Mouse (Mus musculus) ZHBTc4 (cell line): ENCODE results near the gene Ambra1.

Experiments used
- DNase-seq: peaks from one replicate; pipeline ENCODE4 v3.0.0-alpha.2; 2011; ENCODE audit warnings: low read depth, low spot score

Ambra1 gene

DNA sequence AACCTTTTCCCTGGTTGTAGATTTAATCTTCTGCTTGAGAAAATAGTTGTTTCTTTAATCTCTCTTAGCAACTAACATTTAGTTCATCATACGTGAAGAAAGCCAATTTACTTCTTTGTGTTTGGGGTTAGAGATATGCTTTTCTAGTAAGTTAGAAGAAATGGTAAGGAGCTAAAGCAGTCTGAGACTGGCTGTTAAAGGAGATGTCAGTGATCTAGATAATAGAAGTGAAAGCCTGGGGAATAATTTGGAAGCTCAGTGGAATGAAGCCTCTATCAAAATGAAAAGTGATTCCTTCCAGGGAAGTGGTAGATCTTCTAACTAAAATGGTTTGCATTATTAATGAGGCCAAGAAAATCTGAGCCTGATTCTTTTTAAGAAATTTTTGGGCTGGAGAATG lies 141.3 kb downstream of the Ambra1 start:
- DNase-seq, result no peak

DNA sequence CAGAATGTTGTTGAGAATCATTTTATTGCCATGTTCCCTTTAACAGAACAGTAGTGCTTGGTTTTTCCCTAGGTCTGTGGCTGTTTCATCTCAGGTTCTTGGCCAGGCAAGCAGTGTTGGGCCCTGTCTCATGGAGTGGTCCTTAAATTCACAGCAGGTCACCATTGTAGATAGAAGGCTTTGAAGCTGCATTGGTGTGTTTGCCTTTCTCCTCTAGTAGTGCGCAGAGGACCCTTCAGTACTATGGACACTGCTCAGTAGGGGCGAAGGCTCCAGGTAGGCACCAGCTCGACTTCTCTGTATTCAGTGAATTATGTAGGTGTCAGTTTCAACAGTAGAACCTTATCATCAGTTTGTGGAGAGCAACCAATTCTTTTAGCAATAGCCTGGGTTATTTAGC lies 142.7 kb downstream of the Ambra1 start:
- DNase-seq, result no peak

DNA sequence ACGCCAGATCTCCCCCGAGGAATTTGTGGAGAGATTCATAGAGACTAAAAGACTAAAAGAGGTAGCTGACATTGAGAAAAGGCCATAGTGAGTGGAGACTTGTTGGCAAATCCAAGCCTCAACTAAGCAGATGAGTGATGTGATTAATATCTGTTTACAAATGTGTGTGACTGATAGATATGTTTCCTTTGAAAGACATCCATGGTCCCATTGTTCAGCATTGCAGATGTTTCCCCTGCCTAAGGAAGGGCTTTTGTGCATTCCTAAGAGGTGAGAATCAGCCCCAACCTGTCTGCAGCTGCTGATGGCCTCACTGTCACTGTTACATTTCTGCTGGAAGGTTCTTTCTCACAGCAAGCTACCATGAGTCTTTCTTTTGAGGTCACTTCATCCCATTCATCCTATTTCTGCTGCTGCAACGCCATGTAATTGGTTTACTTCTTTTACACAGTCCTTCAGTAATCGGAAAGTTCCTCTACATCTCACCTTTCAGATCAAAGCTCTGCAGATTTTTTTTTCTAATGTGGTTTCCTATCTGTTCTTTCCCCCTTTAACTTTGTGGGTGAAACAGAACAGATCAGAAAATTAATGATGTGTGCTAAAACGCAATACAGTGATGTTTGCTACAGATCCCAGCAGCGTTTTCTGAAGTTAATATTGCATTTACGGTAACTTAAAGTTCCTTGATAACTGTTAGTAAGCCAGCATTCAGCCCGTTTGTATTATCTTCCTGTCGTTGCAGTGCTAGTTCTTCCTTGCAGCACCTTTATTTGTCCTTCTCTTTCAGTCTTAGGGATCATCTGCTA lies 146.3 kb downstream of the Ambra1 start:
- no peak for DNase-seq

DNA sequence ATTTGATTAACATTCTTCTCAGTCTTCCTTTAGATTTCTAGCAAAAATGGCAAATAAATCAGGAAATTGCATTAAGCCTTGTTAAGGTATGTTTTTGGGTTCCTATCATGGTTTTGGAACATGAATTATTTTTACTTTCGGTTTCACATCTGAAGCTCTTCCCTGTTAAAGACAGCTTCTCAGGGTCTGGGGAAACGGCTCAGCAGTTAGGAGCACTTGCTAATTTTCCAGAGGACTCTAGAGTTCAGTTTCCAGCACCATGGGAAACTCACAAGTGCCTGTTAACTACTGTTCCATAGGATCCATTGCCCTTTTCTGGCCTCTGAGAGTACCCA lies 146.8 kb downstream of the Ambra1 start:
- no peak for DNase-seq

DNA sequence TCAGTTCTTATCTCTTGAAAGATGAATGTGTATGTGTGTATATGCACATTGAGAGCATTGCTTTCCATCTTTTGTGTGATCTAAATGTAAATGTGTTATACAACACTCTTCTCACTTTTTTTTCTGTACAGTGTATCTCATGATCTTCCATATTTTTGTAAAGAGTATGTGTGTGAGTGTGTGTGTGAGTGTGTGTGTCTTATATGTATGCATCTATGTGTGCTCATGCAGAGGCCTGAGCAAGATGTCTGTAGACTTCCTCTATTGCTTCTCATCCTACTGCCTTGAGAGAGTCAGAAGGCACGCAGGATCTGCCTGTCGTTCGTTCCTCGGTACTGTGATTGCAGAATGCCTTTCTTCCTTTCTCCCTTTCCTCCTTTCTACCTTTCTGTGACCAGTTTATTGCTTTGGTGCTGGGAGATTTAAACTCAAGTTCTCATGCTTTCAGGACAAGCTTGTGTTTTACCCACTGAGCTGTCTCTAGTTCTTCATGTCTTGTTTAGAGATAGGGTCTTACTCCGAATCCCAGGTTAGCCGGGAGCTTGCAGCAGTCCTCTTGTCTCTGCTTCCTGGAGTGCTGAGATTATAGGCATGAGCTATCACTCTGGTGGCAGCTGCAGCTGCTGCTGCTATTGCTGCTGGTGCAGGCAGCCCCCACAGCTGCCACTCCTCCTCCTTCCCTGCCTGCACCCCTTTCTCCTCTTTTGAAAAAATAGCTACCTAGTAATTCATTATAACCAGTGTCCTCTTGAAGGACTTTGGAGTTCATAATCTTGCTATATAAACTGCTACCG lies 148.7 kb downstream of the Ambra1 start:
- no peak for DNase-seq

DNA sequence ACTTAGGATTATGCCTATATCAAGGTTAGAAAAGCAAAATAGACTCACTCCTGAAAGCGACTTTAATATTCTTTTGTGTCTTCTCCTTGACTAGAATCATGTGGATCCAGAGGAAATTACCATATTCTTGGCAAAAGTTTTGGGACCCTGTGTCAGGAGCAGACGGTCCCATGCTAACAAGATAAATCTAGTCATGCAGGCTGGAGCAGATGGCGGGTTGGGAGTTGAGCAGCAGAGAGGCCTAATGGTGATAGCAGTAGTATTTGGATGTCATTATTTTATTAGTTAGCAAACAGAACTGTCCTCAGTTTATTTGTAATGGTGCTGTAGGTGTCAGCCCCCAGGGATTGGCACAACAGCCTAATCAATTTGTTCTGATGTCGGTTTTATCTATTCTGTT lies 154.0 kb downstream of the Ambra1 start:
- DNase-seq, result no peak

DNA sequence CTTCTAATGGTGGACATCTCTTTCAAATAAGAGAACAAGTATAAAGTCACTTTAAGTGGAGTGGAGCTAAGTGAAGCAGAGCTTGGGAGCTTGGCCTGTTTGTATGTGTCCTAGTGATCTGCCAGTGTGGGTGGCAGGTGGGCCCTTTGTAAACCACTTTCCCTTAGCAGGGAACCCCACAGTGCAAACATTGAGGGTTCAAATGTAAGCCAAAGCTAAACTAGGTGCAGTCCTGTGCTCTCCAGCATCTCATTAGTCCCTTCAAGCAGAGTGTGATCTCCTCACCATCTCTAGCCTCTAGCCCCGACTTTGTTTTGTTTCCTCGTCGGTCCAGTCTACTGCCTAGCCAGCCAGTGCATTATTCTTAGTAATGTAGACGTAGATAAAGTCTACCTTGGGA lies 154.7 kb downstream of the Ambra1 start:
- no peak for DNase-seq

DNA sequence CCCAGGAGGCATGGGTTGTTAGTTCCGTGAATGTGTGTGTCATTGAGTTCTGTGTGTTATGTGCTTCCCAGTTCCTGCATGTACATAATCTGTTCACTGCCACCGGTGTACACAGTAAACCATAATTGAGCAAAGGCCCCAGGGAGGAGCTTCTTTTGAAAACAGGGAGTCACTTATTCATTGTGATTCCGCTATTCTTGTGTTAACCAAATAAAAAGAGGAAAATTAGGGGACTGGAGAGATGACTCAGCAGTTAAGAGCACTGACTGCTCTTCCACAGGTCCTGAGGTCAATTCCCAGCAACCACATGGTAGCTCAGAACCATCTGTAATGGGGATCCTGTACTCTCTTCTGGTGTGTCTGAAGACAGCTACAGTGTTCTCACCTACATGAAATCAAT lies 164.8 kb downstream of the Ambra1 start:
- DNase-seq, result no peak

DNA sequence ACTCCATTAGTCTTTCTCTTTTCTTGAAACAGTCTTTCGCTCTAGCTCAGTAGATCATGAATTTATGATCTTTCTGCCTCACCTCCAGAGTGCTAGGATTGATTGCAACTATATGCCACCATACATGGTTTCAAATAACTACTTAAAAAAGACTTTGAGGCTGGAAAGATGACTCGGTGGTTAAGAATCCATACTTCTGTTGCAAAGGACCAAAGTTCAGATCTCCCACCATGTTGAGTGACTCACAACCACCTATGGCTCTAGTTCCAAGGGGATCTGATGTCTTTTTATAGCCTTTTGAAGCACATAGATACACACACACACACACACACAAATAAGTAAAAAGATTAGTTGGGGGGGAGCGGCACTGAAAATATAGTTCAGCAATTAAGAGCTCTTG lies 165.5 kb downstream of the Ambra1 start:
- DNase-seq, result no peak

DNA sequence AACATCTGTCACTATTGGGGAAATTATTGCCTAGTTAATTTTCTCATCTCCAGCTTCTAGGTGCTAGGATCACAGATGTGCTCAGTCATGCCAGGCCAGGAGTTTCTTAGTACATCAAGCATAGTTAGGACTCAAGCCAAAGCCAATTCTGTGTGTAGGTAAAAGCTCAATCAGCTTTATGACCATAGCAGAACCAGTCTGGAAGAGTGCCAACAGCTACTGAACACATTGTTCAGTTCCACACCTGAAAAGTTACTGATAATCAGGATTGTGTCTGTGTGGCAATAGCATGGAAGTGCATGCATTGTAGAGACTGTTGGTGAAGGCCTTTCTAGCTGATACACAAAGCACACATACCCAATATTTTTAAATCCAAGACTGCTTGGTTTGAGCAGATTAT lies 168.0 kb downstream of the Ambra1 start:
- no peak for DNase-seq

DNA sequence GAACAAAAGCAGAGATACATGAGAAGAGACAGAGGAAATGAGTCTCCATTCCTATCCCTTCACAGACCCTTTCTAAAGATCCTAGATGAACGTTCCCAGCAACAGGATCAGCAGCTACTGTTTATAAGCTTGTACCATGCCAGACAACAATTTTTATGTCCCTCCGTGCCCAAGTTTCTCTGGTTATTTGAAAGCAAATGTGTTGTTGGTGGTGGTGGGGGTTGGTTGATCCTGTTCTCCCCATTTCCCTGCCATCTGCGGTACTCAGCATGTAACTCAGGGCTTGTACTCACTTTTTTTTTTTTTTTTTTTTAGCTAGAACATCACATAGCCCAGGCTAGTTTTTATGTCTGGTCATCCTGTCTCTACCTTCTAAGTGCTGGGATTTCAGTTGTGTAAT lies 169.2 kb downstream of the Ambra1 start:
- no peak for DNase-seq

DNA sequence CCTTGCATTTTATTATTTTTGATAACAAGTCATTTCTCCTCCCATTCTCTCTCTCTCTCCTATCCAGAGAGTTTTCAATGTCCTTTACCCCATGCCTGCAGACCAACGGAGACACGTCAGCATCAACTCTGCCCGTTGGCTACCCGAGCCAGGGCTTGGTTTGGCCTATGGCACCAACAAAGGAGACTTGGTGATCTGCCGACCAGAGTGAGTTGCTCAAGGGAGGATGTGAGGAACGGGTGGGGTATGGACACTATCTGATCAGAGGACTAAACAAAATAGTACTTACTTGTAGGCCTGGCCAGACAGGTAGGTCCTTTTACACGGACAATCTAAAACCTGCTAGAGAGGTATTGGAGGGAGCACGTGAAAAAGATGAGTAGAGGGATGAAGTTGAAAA lies 170.5 kb downstream of the Ambra1 start:
- DNase-seq, result no peak

DNA sequence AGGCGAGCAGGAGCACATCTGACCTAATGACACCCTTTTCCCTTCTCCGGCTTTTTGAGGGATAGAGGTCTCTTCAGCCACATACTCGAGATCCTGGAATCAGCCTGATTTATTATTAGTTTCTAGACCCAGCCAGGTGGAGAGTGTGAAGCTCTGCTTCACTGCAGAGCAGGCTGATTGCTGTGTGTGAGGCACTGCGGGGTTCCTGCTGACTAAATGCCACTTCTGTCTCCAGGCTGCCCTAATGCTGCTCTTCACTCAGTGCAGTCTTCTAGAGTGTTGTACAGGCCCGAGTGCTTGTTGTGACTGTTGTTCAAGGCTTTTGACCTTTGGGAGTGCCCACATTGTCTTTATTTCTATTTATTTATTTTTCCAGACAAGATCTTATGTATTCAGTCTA lies 172.4 kb downstream of the Ambra1 start:
- DNase-seq, result no peak

DNA sequence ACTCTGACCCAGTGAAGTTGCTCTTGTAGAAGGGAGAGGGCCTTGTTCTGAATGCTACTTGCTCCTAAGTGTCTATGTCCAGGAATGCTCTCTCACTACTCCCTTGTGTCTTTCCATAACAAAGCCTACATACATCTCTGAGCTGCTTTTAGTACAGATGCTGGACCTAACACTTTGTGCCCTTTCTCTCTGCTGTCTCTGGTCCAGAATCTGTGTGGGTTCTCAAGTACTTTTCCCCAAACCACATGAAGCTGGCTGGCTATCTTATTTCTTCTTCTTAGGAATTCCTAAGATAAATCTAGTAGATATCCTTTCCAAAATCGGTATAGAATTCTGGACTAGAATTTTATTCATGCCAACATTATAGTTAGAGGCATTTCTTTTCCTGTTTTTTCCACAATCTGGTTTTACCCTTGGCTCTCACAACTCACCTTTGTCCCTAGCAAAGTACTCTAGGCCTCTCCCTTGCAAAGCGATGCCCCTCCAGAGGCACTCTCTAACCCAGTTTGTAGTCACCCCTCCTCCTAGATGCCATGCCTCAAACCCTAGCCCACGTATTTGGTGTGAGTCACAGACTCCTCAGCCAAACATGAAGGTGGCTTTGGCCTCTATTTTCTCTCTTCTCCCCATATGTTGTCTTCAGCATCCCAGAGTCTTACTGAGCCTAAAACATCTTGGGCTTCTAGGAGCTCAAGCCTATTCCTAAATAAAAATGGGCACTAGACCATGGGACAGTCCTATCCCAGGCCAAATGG lies 173.4 kb downstream of the Ambra1 start:
- no peak for DNase-seq

DNA sequence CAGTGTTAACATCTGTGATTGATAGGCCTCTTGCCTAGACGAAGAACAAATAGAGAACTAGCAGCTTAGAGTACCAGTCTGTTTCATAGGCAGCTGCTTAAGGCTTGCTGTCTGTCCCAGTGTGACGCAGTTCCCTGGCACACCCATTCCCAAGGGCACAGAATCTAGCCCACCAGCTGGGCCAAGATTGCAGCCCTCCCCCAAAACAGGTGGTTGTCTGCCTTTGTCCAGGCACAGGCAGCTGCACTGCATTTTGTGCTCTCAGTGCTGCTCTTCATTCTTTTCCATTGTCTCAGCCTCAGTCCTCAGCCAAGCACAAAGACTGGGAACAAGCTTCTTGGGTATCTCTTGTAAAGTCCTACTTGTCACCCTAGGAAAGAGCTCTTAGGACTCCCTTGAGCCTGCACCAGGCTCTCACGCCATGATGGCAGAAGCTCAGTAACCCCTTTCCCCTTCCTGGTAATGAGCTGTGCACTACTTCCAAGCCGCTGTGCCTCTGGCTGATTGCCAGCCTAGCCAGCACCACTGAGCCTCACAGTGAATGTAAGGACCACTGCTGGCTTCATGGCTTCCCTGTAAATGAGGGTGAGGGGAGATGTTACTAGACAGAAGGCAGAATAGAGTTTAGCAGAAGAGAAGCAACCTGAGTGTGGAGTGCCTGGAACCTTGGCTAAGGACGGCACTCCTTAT lies 174.8 kb downstream of the Ambra1 start:
- DNase-seq, result peak; percentile 75

DNA sequence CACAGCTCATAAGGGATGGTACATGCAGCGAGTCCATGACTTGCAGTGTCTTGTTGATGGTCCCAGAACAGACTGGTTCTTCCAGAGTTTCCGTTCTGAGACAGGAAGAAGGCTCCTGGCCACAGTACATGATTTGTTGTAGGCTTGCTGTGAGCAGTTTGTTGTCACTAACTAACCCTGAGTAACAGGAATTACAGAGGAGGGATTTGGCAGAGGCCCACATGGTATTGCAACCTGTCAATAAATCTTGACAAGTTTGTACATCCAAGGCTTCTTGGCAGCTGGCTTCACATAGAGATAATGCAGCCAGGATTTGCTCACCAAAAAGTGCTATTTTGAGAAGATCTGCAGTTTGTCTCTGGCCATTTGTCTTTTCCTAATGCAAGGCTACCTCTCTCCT lies 176.2 kb downstream of the Ambra1 start:
- DNase-seq, result no peak

DNA sequence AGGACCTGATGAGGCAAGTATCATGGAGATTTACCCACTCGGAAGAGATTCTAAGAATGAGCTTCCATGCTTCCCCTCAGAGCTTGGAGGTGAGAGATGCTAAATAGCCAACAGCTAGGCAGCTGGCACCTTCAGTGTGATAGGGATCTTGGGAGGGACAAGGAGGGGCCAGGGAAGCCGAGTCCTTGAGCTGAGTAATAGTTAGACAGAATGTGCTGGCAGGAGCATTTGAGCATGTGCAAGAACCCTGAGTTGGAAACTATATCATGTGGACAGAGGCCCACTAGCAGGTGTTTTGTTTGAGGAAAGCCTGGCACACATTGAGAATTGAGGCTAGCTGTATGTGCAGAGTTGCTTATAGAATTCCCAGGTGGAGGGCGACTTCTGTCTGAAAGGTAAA lies 182.7 kb downstream of the Ambra1 start:
- no peak for DNase-seq

DNA sequence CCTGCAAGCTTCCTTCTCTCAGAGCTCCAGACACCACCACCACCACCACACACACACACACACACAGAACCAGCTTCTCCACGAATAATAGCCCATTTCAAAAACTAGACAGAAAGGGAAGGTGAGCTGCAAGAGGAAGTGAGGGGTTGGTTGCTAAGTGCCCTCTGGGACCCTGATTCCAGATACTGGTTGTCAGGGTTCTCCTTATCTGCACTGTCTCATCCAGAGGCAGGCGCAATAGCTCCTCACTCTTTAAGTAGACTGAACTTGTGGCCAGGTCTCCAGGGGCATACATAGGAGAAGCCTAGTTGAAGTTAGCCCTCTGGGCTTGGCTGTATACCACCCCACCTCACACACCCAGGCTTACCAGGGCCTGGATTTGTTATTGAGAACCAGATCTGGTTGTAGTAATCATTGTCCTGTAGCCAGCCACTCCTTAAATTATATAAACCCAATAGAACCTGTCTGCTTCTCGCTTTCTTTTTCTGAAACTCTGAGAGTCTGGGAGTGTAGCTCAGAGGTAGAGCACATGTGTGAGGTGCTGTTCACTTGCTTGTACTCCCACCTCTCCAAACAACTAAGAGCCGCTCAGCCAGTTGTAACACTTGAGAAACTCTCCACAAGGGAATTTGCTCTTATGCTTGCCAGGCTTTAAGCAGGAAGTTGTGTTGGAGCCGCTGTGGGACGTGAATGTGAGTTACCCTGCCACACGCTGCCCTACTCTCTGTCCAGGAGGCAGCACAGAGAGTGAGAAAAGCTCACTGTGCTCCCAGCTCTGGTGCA lies 183.6 kb downstream of the Ambra1 start:
- no peak for DNase-seq

DNA sequence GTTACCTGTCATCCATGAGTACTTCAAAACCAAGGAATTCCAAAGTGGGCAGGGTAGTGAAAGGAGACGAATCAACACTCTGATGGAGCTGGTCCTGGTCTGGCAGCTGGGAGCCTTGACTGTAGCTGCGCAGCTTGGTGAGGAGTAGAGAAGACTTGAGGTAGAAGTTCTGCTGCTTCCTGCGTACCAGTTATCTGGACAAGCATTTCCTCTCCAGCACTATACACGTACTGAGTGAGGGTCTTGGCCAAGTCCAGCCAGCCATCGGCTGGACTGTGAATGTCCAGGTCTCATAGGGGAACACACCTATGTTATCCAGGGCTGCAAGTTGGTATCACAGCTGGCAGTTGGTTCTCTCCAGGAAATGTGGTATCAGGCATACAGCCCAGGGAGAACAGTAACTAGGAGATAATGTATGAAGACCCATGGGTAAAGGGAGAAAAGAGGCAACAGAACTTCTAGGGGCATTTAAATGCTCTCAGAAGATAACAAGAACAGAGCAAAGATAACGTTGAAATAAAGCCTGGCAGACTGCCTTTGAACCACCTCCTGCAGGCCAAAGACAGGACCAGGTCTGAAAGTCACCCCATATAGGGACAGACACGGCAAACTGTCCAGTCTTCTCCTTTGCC lies 186.5 kb downstream of the Ambra1 start:
- DNase-seq, result no peak

DNA sequence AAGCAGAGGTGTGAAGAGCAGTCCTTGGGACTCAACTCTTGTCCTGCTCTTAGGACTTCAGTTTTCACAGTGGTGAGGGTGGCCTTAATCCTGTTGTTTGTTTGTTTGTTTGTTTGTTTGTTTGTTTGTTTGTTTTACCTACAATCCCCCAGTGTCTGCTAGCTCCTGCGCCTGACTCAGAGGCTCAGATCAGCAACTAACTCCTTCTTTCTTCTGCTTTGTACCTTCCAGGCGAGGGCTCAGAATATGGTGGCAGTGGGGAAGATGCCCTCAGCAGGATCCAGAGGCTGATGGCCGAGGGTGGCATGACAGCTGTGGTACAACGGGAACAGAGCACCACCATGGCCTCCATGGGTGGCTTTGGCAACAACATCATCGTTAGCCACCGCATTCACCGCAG lies 187.2 kb downstream of the Ambra1 start:
- DNase-seq, result no peak

DNA sequence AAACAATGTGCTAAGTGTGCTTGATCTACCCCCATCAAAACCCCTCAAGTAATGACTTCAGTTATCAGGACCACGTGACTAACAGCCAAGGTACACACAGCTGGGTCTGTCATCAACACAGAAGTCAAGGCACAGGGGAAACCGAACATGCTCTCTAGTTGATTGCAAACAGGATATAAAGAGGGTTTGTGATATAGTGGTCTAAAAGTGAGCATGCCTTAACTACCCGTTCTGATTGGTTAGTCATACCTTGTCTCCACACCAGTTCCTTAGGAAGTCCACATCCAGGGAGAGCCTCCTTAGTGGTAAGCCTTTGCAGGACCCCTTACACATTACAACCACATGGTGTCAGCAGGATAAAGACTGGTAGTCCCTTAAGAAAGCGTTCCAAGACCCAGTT lies 190.2 kb downstream of the Ambra1 start:
- DNase-seq, result no peak
